Mouse (Mus musculus): ENCODE results near the gene Shmt1.

DNA sequence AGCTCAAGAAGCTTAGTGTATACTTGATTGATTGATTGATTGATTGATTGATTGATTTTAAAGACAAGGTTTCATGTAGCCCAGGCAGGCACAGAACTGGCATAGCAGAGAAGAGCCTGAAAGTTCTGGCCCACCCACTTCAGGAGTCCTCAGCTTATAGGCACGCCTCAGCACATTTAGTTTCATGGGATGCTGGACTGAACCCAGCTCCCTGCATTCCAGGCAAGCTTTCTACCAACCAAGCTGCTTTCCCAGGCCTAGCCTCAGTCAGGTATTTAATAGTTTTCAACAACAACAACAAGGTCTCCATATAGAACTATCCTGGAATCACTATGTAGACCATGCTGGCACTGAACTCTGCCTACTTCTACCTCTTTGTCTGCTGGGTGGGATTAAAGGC, 2.0 kb downstream of the Shmt1 start:
- no peak for TF ChIP-seq CTCF (IDR thresholded peaks at IDR 0.05; ENCODE audit: low read depth, low read length)
- no peak for TF ChIP-seq GATA1 (IDR thresholded peaks at IDR 0.05; ENCODE audit: borderline replicate concordance, low read length)
- TF ChIP-seq POLR2AphosphoS5 (IDR thresholded peaks at IDR 0.05; ENCODE audit: insufficient replicate concordance, low read depth, low read length): no peak
